Mouse (Mus musculus) myocyte (in vitro differentiated cells): ENCODE data around the gene H2al1b.

ENCODE experiments used
- CEBPB ChIP-seq: IDR thresholded peaks from 2 replicates; pipeline ENCODE4 v1.6.1; 2011; ENCODE audit warnings: mild to moderate bottlenecking, moderate library complexity; ENCODE audit not compliant: poor library complexity, insufficient read depth, severe bottlenecking
- E2F4 ChIP-seq: IDR thresholded peaks from one replicate; pipeline ENCODE4 v1.6.1; 2011; ENCODE audit warnings: mild to moderate bottlenecking, control low read depth, moderate library complexity; ENCODE audit not compliant: insufficient read depth
- MAX ChIP-seq: IDR thresholded peaks from one replicate; pipeline ENCODE4 v1.6.1; 2011; ENCODE audit warnings: low read depth, mild to moderate bottlenecking, control low read depth
- POLR2AphosphoS2 ChIP-seq: IDR thresholded peaks from one replicate; pipeline ENCODE4 v1.6.1; 2011; ENCODE audit warnings: low read depth, control low read depth; ENCODE audit not compliant: insufficient read length
- TCF12 ChIP-seq: IDR thresholded peaks from one replicate; pipeline ENCODE4 v1.6.1; 2011; ENCODE audit warnings: mild to moderate bottlenecking, control low read depth; ENCODE audit not compliant: poor library complexity, insufficient read depth, severe bottlenecking
- USF1 ChIP-seq: IDR thresholded peaks from one replicate; pipeline ENCODE4 v1.6.1; 2011; ENCODE audit warnings: low read depth, mild to moderate bottlenecking, control low read depth, moderate library complexity

- no peak for TF ChIP-seq POLR2AphosphoS2
- TF ChIP-seq USF1 = no peak
- no peak for TF ChIP-seq E2F4
- TF ChIP-seq MAX = no peak
- no peak for TF ChIP-seq CEBPB
- TF ChIP-seq TCF12 = no peak
Observed at GRCm38 (mm10) chrX:11254521-11255207, 47.6 kb upstream of the H2al1b start.
